Mouse (Mus musculus): Measurements from ENCODE around the gene Mpped1. TPM values are rescaled to one million over a fixed set of nuclear protein-coding genes. Genes with fewer than 3 reads are reported as not detected.

Gene Mpped1
- total and polyA plus RNA-seq, 3 experiments: not detected

Other genes starting within 250 kb of the Mpped1 start
- 61.3 and 80.0 TPM in 2 replicates for gene Tspo, start 215.9 kb upstream of the Mpped1 start, total RNA-seq (2012; rRNA removed)
- 10 to 100 TPM in 1 of 2 experiments, not detected in 1; 66.5 TPM for gene Tspo, start 215.9 kb upstream of the Mpped1 start, polyA plus RNA-seq (2012; ENCODE audit: insufficient read depth in 1 of 2, insufficient read length in 2 of 2, low read depth in 1 of 2, low replicate concordance in 2 of 2, missing spikeins in 1 of 2)
- 32.6 and 35.9 TPM in 2 replicates for gene Mcat, start 215.7 kb upstream of the Mpped1 start, total RNA-seq (2012; rRNA removed)
- gene Mcat, start 215.7 kb upstream of the Mpped1 start, polyA plus RNA-seq (2012; ENCODE audit: insufficient read depth in 1 of 2, insufficient read length in 2 of 2, low read depth in 1 of 2, low replicate concordance in 2 of 2, missing spikeins in 1 of 2): 10 to 100 TPM in 1 of 2 experiments, not detected in 1; 28.8 TPM
- 41.9 and 43.9 TPM in 2 replicates for gene Ttll12, start 184.3 kb upstream of the Mpped1 start, total RNA-seq (2012; rRNA removed)
- 10 to 100 TPM in 1 of 2 experiments, not detected in 1; 76.5 TPM for gene Ttll12, start 184.3 kb upstream of the Mpped1 start, polyA plus RNA-seq (2012; ENCODE audit: insufficient read depth in 1 of 2, insufficient read length in 2 of 2, low read depth in 1 of 2, low replicate concordance in 2 of 2, missing spikeins in 1 of 2)
- not detected in 2 replicates for gene Scube1, start 54.4 kb upstream of the Mpped1 start, total RNA-seq (2012; rRNA removed)
- not detected for gene Scube1, start 54.4 kb upstream of the Mpped1 start, polyA plus RNA-seq (2012; ENCODE audit: insufficient read depth in 1 of 2, insufficient read length in 2 of 2, low read depth in 1 of 2, low replicate concordance in 2 of 2, missing spikeins in 1 of 2)

Measured in MEL (cell line).